Mouse (Mus musculus): ENCODE data around the gene Mpc1. TPM values are rescaled to one million over a fixed set of nuclear protein-coding genes. Genes with fewer than 3 reads are reported as not detected.

Gene Mpc1
- polyA plus RNA-seq, 1 experiment from 2014 or later = 297 TPM

- Histone ChIP-seq H3K4me3 (ENCODE audit: low read depth, low read length) (peak overlapping the region; percentile 90), H3K4me2 (replicated peaks; ENCODE audit: low read depth) (peak overlapping the region; percentile 98), H3K27me3 (replicated peaks; ENCODE audit: control insufficient read depth, insufficient read depth, low read length) (no peaks in the 10 kb centered on the region), H3K9me3 (ENCODE audit: control insufficient read depth) (no peaks in the 10 kb centered on the region), H3K9ac (ENCODE audit: low read depth, low read length) (no peak overlapping the region), H3K4me1 (replicated peaks; ENCODE audit: control insufficient read depth, insufficient read depth, low read length) (no peaks in the 10 kb centered on the region), H3K27ac (ENCODE audit: low read depth, low read length) (no peak overlapping the region), H3K36me3 (ENCODE audit: control insufficient read depth, insufficient read depth) (no peaks in the 10 kb centered on the region; the same call in 1 of the 2 replicates)
- 38% methylated on average over 8 of the region's 8 CpGs for WGBS
- ATAC-seq = no peak
- no peak for TF ChIP-seq CTCF (IDR thresholded peaks at IDR 0.05; ENCODE audit: low read depth)
These were observed 2.4 kb downstream of the Mpc1 start for GRCm38 (mm10) chr17:8285056-8285455.

- no peaks in the 10 kb centered on the region for H3K4me1 ChIP-seq (replicated peaks; ENCODE audit: control insufficient read depth, insufficient read depth, low read length)
- no peaks in the 10 kb centered on the region for H3K27me3 ChIP-seq (replicated peaks; ENCODE audit: control insufficient read depth, insufficient read depth, low read length)
- no peak for TF ChIP-seq CTCF (IDR thresholded peaks at IDR 0.05; ENCODE audit: low read depth)
- ATAC-seq = no peak
- no peaks in the 10 kb centered on the region; the same call in 1 of the 2 replicates for H3K36me3 ChIP-seq (ENCODE audit: control insufficient read depth, insufficient read depth)
- no peak overlapping the region for H3K4me2 ChIP-seq (replicated peaks; ENCODE audit: low read depth)
- H3K27ac ChIP-seq (ENCODE audit: low read depth, low read length) = no peak overlapping the region
- H3K9ac ChIP-seq (ENCODE audit: low read depth, low read length) = no peak overlapping the region
- H3K4me3 ChIP-seq (ENCODE audit: low read depth, low read length) = no peak overlapping the region
- H3K9me3 ChIP-seq (ENCODE audit: control insufficient read depth) = no peaks in the 10 kb centered on the region
- WGBS = 89% methylated on average over 4 of the region's 4 CpGs
These were observed 4.3 kb downstream of the Mpc1 start for GRCm38 (mm10) chr17:8286987-8287386.

- TF ChIP-seq CTCF (IDR thresholded peaks at IDR 0.05; ENCODE audit: low read depth) = no peak
- Histone ChIP-seq H3K27me3 (replicated peaks; ENCODE audit: control insufficient read depth, insufficient read depth, low read length) (no peaks in the 10 kb centered on the region), H3K9me3 (ENCODE audit: control insufficient read depth) (no peaks in the 10 kb centered on the region), H3K4me1 (replicated peaks; ENCODE audit: control insufficient read depth, insufficient read depth, low read length) (no peaks in the 10 kb centered on the region), H3K9ac (ENCODE audit: low read depth, low read length) (no peak overlapping the region), H3K4me2 (replicated peaks; ENCODE audit: low read depth) (no peak overlapping the region), H3K27ac (ENCODE audit: low read depth, low read length) (no peak overlapping the region), H3K4me3 (ENCODE audit: low read depth, low read length) (no peak overlapping the region), H3K36me3 (ENCODE audit: control insufficient read depth, insufficient read depth) (peaks cover 6% of the 10 kb centered on the region; the same call in 1 of the 2 replicates)
- WGBS = 95% methylated on average over 3 of the region's 3 CpGs
- no peak for ATAC-seq
These were observed 7.4 kb downstream of the Mpc1 start for GRCm38 (mm10) chr17:8289993-8290679.

- no peaks in the 10 kb centered on the region for H3K9me3 ChIP-seq (ENCODE audit: control insufficient read depth)
- TF ChIP-seq CTCF (IDR thresholded peaks at IDR 0.05; ENCODE audit: low read depth) = no peak
- H3K9ac ChIP-seq (ENCODE audit: low read depth, low read length) = no peak overlapping the region
- H3K36me3 ChIP-seq (ENCODE audit: control insufficient read depth, insufficient read depth) = peaks cover 6% of the 10 kb centered on the region; the same call in 1 of the 2 replicates
- no peak for ATAC-seq
- H3K4me3 ChIP-seq (ENCODE audit: low read depth, low read length) = no peak overlapping the region
- H3K4me2 ChIP-seq (replicated peaks; ENCODE audit: low read depth) = no peak overlapping the region
- no peak overlapping the region for H3K27ac ChIP-seq (ENCODE audit: low read depth, low read length)
- no peaks in the 10 kb centered on the region for H3K27me3 ChIP-seq (replicated peaks; ENCODE audit: control insufficient read depth, insufficient read depth, low read length)
- H3K4me1 ChIP-seq (replicated peaks; ENCODE audit: control insufficient read depth, insufficient read depth, low read length) = no peaks in the 10 kb centered on the region
These were observed 8.0 kb downstream of the Mpc1 start for GRCm38 (mm10) chr17:8290736-8291135.

- H3K27ac ChIP-seq (ENCODE audit: low read depth, low read length) = no peak overlapping the region
- no peaks in the 10 kb centered on the region for H3K4me1 ChIP-seq (replicated peaks; ENCODE audit: control insufficient read depth, insufficient read depth, low read length)
- H3K9me3 ChIP-seq (ENCODE audit: control insufficient read depth) = no peaks in the 10 kb centered on the region
- no peak overlapping the region for H3K4me3 ChIP-seq (ENCODE audit: low read depth, low read length)
- H3K27me3 ChIP-seq (replicated peaks; ENCODE audit: control insufficient read depth, insufficient read depth, low read length) = no peaks in the 10 kb centered on the region
- ATAC-seq = no peak
- H3K4me2 ChIP-seq (replicated peaks; ENCODE audit: low read depth) = no peak overlapping the region
- peaks cover 16% of the 10 kb centered on the region; the same call in 1 of the 2 replicates for H3K36me3 ChIP-seq (ENCODE audit: control insufficient read depth, insufficient read depth)
- H3K9ac ChIP-seq (ENCODE audit: low read depth, low read length) = no peak overlapping the region
- peak; percentile 45 for TF ChIP-seq CTCF (IDR thresholded peaks at IDR 0.05; ENCODE audit: low read depth)
These were observed 13.1 kb downstream of the Mpc1 start for GRCm38 (mm10) chr17:8295825-8296224.

- no peaks in the 10 kb centered on the region for H3K9me3 ChIP-seq (ENCODE audit: control insufficient read depth)
- H3K27ac ChIP-seq (ENCODE audit: low read depth, low read length) = no peak overlapping the region
- no peak overlapping the region for H3K4me2 ChIP-seq (replicated peaks; ENCODE audit: low read depth)
- H3K4me3 ChIP-seq (ENCODE audit: low read depth, low read length) = no peak overlapping the region
- WGBS = 82% methylated on average over 9 of the region's 9 CpGs
- no peak for TF ChIP-seq CTCF (IDR thresholded peaks at IDR 0.05; ENCODE audit: low read depth)
- H3K4me1 ChIP-seq (replicated peaks; ENCODE audit: control insufficient read depth, insufficient read depth, low read length) = no peaks in the 10 kb centered on the region
- H3K27me3 ChIP-seq (replicated peaks; ENCODE audit: control insufficient read depth, insufficient read depth, low read length) = no peaks in the 10 kb centered on the region
- ATAC-seq = no peak
- H3K36me3 ChIP-seq (ENCODE audit: control insufficient read depth, insufficient read depth) = peaks cover 16% of the 10 kb centered on the region; the same call in 1 of the 2 replicates
- H3K9ac ChIP-seq (ENCODE audit: low read depth, low read length) = no peak overlapping the region
These were observed 13.7 kb downstream of the Mpc1 start for GRCm38 (mm10) chr17:8296313-8296844.

Data from intestine, postnatal 0 days (tissue).